Comparison of ENCODE assay signal across 8 mouse cellular contexts in genomic region chr9:65519807-65520504, GRCm38 (mm10). TPM values are rescaled to one million over a fixed set of nuclear protein-coding genes. Genes with fewer than 3 reads are reported as not detected.
DNase-seq lines count a peak whose midpoint lies in the region; ATAC-seq and TF ChIP-seq lines count a peak whose summit lies in the region.

TSS of gene Ankdd1a (minus strand) at chr9:65520193.

- no peak for TF ChIP-seq CTCF in gastrocnemius, adult 2 months (IDR thresholded peaks at IDR 0.05)
- no peak for TF ChIP-seq CTCF in ES-Bruce4 (IDR thresholded peaks at IDR 0.05; ENCODE audit: low read depth, low read length)

- H3K9me3 ChIP-seq in ES-Bruce4 (replicated peaks; ENCODE audit: control insufficient read depth, insufficient read depth, low read length, poor library complexity, severe bottlenecking): no peaks in the 10 kb centered on the region
- H3K9me3 ChIP-seq in hindbrain, embryonic 16.5 days (ENCODE audit: control insufficient read depth, low read length): no peaks in the 10 kb centered on the region
- no peaks in the 10 kb centered on the region for H3K9me3 ChIP-seq in limb, embryonic 15.5 days

- peak within 1 kb of the TSS; percentile 35; the same call in 1 of the 2 replicates for H3K4me3 ChIP-seq in gastrocnemius, adult 2 months
- peak within 1 kb of the TSS; percentile 43 for H3K4me3 ChIP-seq in ES-Bruce4 (ENCODE audit: low read depth, low read length)
- H3K4me3 ChIP-seq in hindbrain, embryonic 16.5 days (ENCODE audit: low read length): peak within 1 kb of the TSS; percentile 41
- H3K4me3 ChIP-seq in limb, embryonic 15.5 days: peak within 1 kb of the TSS; percentile 26

- peak within 1 kb of the TSS; percentile 8; the same call in 1 of the 2 replicates for H3K9ac ChIP-seq in ES-Bruce4 (ENCODE audit: low read depth, poor library complexity, severe bottlenecking)
- H3K9ac ChIP-seq in hindbrain, embryonic 16.5 days (ENCODE audit: low read depth, low read length): peak within 1 kb of the TSS; percentile 68
- H3K9ac ChIP-seq in limb, embryonic 15.5 days: no peak within 1 kb of the TSS

- 5% methylated on average over 24 of the region's 25 CpGs for WGBS in hindbrain, embryonic 16.5 days
- WGBS in limb, embryonic 15.5 days: 7% methylated on average over 25 of the region's 25 CpGs

- no peaks in the 10 kb centered on the region for H3K36me3 ChIP-seq in ES-Bruce4 (ENCODE audit: control insufficient read depth, insufficient read depth, low read length, poor library complexity, severe bottlenecking)
- H3K36me3 ChIP-seq in hindbrain, embryonic 16.5 days (ENCODE audit: control insufficient read depth, insufficient read depth, low read length): no peaks in the 10 kb centered on the region
- H3K36me3 ChIP-seq in limb, embryonic 15.5 days: no peaks in the 10 kb centered on the region

- H3K27me3 ChIP-seq in ES-Bruce4 (ENCODE audit: control insufficient read depth, insufficient read depth, low read length, poor library complexity, severe bottlenecking): no peaks in the 10 kb centered on the region
- no peaks in the 10 kb centered on the region for H3K27me3 ChIP-seq in hindbrain, embryonic 16.5 days (replicated peaks; ENCODE audit: control insufficient read depth, insufficient read depth, low read length)
- no peaks in the 10 kb centered on the region for H3K27me3 ChIP-seq in limb, embryonic 15.5 days

- no peaks in the 10 kb centered on the region for H3K4me1 ChIP-seq in ES-Bruce4 (ENCODE audit: control insufficient read depth, insufficient read depth, low read length)
- peaks cover 16% of the 10 kb centered on the region for H3K4me1 ChIP-seq in hindbrain, embryonic 16.5 days (ENCODE audit: control insufficient read depth, insufficient read depth, low read depth, low read length)
- H3K4me1 ChIP-seq in limb, embryonic 15.5 days: peaks cover 22% of the 10 kb centered on the region

- no peak for TF ChIP-seq POLR2A in ES-Bruce4 (IDR thresholded peaks at IDR 0.05; ENCODE audit: insufficient read depth, low read length)

- peak; percentile 86 for ATAC-seq in hindbrain, embryonic 16.5 days
- peak; percentile 54; the same call in 1 of the 2 replicates for ATAC-seq in limb, embryonic 15.5 days (ENCODE audit: insufficient number of reproducible peaks, low FRiP score, low TSS enrichment, low read depth)

- intact Hi-C loops in gastrocnemius, adult 2 months (cut with DNase I): loop anchor here (10.0 kb wide), 1 partner anchor 145 kb away; the partner anchor contains the start of gene Oaz2
- intact Hi-C loops in gastrocnemius, postnatal 36 days (cut with DNase I): loop anchor here (5.0 kb wide), 1 partner anchor 142 kb away; no protein-coding TSS in a partner anchor

- no peak for TF ChIP-seq EP300 in ES-Bruce4 (IDR thresholded peaks at IDR 0.05; ENCODE audit: insufficient read depth, low read depth, low read length)

- H3K27ac ChIP-seq in gastrocnemius, adult 2 months: no peak within 1 kb of the TSS
- no peak within 1 kb of the TSS for H3K27ac ChIP-seq in ES-Bruce4 (ENCODE audit: insufficient read depth, low read length)
- peak within 1 kb of the TSS; percentile 69 for H3K27ac ChIP-seq in hindbrain, embryonic 16.5 days (ENCODE audit: low read depth, low read length)
- H3K27ac ChIP-seq in limb, embryonic 15.5 days: no peak within 1 kb of the TSS

- H3K4me2 ChIP-seq in hindbrain, embryonic 16.5 days (ENCODE audit: low read length): peak within 1 kb of the TSS; percentile 76
- peak within 1 kb of the TSS; percentile 57 for H3K4me2 ChIP-seq in limb, embryonic 15.5 days

- DNase-seq in gastrocnemius, adult 2 months: no peak
- DNase-seq in gastrocnemius, postnatal 36 days: no peak
- peak; percentile 60 for DNase-seq in embryo, embryonic 10.5 days (ENCODE audit: low spot score)
- DNase-seq in right cerebral cortex, postnatal 36 days (ENCODE audit: low spot score in 2 of 2): peak; percentile 32 to 49
- no peak for DNase-seq in natural killer cell, adult 2 months (ENCODE audit: low spot score in 2 of 2)

RNA-seq across cellular contexts. Expression of gene Ankdd1a, which starts in this region (rescaled TPM):
- not detected for total RNA-seq in gastrocnemius, adult 2 months (2021)
- total RNA-seq in gastrocnemius, postnatal 36 days (2021): not detected
- not detected in 2 replicates for polyA plus RNA-seq in ES-Bruce4 (2011; ENCODE audit: insufficient read depth, insufficient read length, low read depth, missing spikeins)
- 1.1 and 1.2 TPM in 2 replicates for polyA plus RNA-seq in hindbrain, embryonic 16.5 days (2015; fragmentation: Nextera tagmentation; extraction: Ambion mirVana)
- 0.35 and 0.76 TPM in 2 replicates for polyA plus RNA-seq in limb, embryonic 15.5 days (2015; fragmentation: Nextera tagmentation; extraction: Ambion mirVana)

Comparison
In these comparisons a context has a peak if more than half of its experiments do, and no peak if none do; other contexts are left out.
1. Peak in ATAC-seq, H3K4me3 ChIP-seq and H3K4me2 ChIP-seq in limb, embryonic 15.5 days; RNA of the gene not detected or under 1 TPM.
2. DNase-seq: peak in embryo, embryonic 10.5 days (single experiment) and right cerebral cortex, postnatal 36 days (2 of 2); none in gastrocnemius, adult 2 months (single experiment), gastrocnemius, postnatal 36 days (0 of 2) and natural killer cell, adult 2 months (0 of 2).
3. Peak in every context shown above with its lines, with median percentiles within 50 percentile points of each other: H3K4me3 ChIP-seq.